Mouse (Mus musculus) CH12.LX (cell line): ENCODE data around the gene Slc19a2. TPM values are rescaled to one million over a fixed set of nuclear protein-coding genes. Genes with fewer than 3 reads are reported as not detected.

ENCODE experiments used
- DNase-seq: peaks from one replicate; pipeline ENCODE4 v3.0.0-alpha.2; 2013; ENCODE audit errors: extremely low read depth
- H3K27ac ChIP-seq: 2 replicates; pipeline ENCODE4 v1.5.1; 2012; ENCODE audit warnings: low read depth, mild to moderate bottlenecking, control low read depth, moderate library complexity; ENCODE audit not compliant: insufficient read depth
- H3K27me3 ChIP-seq: replicated peaks from 2 replicates; pipeline ENCODE3; 2012; ENCODE audit warnings: inconsistent platforms
- H3K36me3 ChIP-seq, 2 experiments: replicated peaks in 1 of 2; 2 replicates each; pipeline versions ENCODE3 to v1.6.1; 2012; ENCODE audit warnings: inconsistent platforms in 1 of 2, low read length in 1 of 2, mild to moderate bottlenecking in 1 of 2, mixed read lengths in 1 of 2, moderate library complexity in 1 of 2; ENCODE audit not compliant: control insufficient read depth in 1 of 2, insufficient read depth in 1 of 2
- H3K4me1 ChIP-seq, 2 experiments: 2 replicates each; pipeline ENCODE4 v1.6.1; 2012; ENCODE audit warnings: inconsistent platforms in 1 of 2, moderate library complexity in 1 of 2; ENCODE audit not compliant: insufficient read depth in 2 of 2, control insufficient read depth in 1 of 2
- H3K4me2 ChIP-seq: 2 replicates; pipeline ENCODE4 v1.6.1; 2012; ENCODE audit warnings: low read depth, mild to moderate bottlenecking, control low read depth; ENCODE audit not compliant: poor library complexity, insufficient read depth, severe bottlenecking
- H3K4me3 ChIP-seq, 3 experiments: fragments of 150-350 bp in 1 of 3; sonication (generic) in 1 of 3; replicated peaks in 1 of 3; 2 replicates each; pipeline versions ENCODE3 to v1.5.1; 2011 to 2012; ENCODE audit warnings: low read depth in 2 of 3, low read length in 2 of 3, mild to moderate bottlenecking in 2 of 3, moderate library complexity in 2 of 3, control low read depth in 1 of 3, improper control_type of control experiment in 1 of 3, inconsistent platforms in 1 of 3, mixed read lengths in 1 of 3; ENCODE audit not compliant: poor library complexity in 1 of 3
- H3K79me2 ChIP-seq: replicated peaks from 2 replicates; pipeline ENCODE4 v1.6.1; 2012; ENCODE audit warnings: mild to moderate bottlenecking, moderate library complexity; ENCODE audit not compliant: control insufficient read depth, poor library complexity, insufficient read depth, severe bottlenecking; ENCODE audit errors: extremely low read depth
- H3K9ac ChIP-seq: 2 replicates; pipeline ENCODE4 v1.6.1; 2012; ENCODE audit warnings: low read depth, mild to moderate bottlenecking, control low read depth, moderate library complexity; ENCODE audit not compliant: insufficient read depth
- H3K9me3 ChIP-seq: replicated peaks from 2 replicates; pipeline ENCODE3; 2012; ENCODE audit warnings: low read length, inconsistent platforms, mixed read lengths
- BHLHE40 ChIP-seq: IDR thresholded peaks from 2 replicates; pipeline ENCODE4 v1.6.1; 2011; ENCODE audit warnings: mild to moderate bottlenecking, low read depth, low read length, improper control_type of control experiment
- CHD1 ChIP-seq: IDR thresholded peaks from 2 replicates; pipeline ENCODE4 v1.6.1; 2012; ENCODE audit warnings: low read depth, low read length, improper control_type of control experiment, inconsistent platforms
- ELF1 ChIP-seq: IDR thresholded peaks from 2 replicates; pipeline ENCODE4 v1.6.1; 2014; ENCODE audit warnings: low read depth, mild to moderate bottlenecking, inconsistent platforms, low read length, improper control_type of control experiment
- JUN ChIP-seq: IDR thresholded peaks from 2 replicates; pipeline ENCODE4 v1.6.1; 2011; ENCODE audit warnings: low read depth, mild to moderate bottlenecking, low read length, improper control_type of control experiment, moderate library complexity; ENCODE audit not compliant: insufficient read depth
- MAX ChIP-seq: IDR thresholded peaks from 2 replicates; pipeline ENCODE4 v1.6.1; 2011; ENCODE audit warnings: low read length, improper control_type of control experiment
- MAZ ChIP-seq: IDR thresholded peaks from 2 replicates; pipeline ENCODE4 v1.6.1; 2012; ENCODE audit warnings: low read depth, mild to moderate bottlenecking, inconsistent platforms, low read length, improper control_type of control experiment, moderate library complexity
- MXI1 ChIP-seq: IDR thresholded peaks from 2 replicates; pipeline ENCODE4 v1.6.1; 2011; ENCODE audit warnings: mild to moderate bottlenecking, low read depth, low read length, improper control_type of control experiment
- MYC ChIP-seq: IDR thresholded peaks from 2 replicates; pipeline ENCODE4 v1.6.1; 2011; ENCODE audit warnings: low read depth, mild to moderate bottlenecking, improper control_type of control experiment, low read length
- NELFE ChIP-seq: IDR thresholded peaks from 2 replicates; pipeline ENCODE4 v1.6.1; 2011; ENCODE audit warnings: low read depth, low read length, improper control_type of control experiment
- SIN3A ChIP-seq: IDR thresholded peaks from 2 replicates; pipeline ENCODE4 v1.6.1; 2012; ENCODE audit warnings: low read length, improper control_type of control experiment, inconsistent platforms
- TCF12 ChIP-seq: IDR thresholded peaks from 2 replicates; pipeline ENCODE4 v1.6.1; 2014; ENCODE audit warnings: low read depth, mild to moderate bottlenecking, inconsistent platforms, low read length, improper control_type of control experiment
- UBTF ChIP-seq: IDR thresholded peaks from 2 replicates; pipeline ENCODE4 v1.6.1; 2012; ENCODE audit warnings: low read depth, mild to moderate bottlenecking, inconsistent platforms, low read length, improper control_type of control experiment, moderate library complexity
- USF2 ChIP-seq: conservative IDR thresholded peaks from 2 replicates; pipeline ENCODE4 v1.6.1; 2011; ENCODE audit warnings: low read depth, low read length, improper control_type of control experiment
- ZC3H11A ChIP-seq: IDR thresholded peaks from 2 replicates; pipeline ENCODE4 v1.6.1; 2012; ENCODE audit warnings: low read depth, mild to moderate bottlenecking, inconsistent platforms, low read length, improper control_type of control experiment
- dilution Hi-C: fragments of 300-500 bp; cut with MboI; formaldehyde crosslinking; loops from 2 replicates; pipeline ENCODE4 v1.14.3; 2020; ENCODE audit warnings: low sequenced_read_pairs; ENCODE audit not compliant: extremely low pct_unique_long_range_greater_than_20kb, extremely low pct_ligation_motif_present
- in situ Hi-C: fragments of 300-500 bp; cut with MboI; formaldehyde crosslinking; loops from 3 replicates; pipeline ENCODE4 v1.14.3; 2019; ENCODE audit warnings: low sequenced_read_pairs, low pct_ligation_motif_present, low pct_unique_long_range_greater_than_20kb, mixed read lengths
- polyA plus RNA-seq: library from polyadenylated mRNA; unstranded; fragments of >175 nt; gene quantifications from 2 replicates; pipeline ENCODE4 v1.2.1, GENCODE M21; 2012; ENCODE audit warnings: low read depth; ENCODE audit not compliant: insufficient read length
- total RNA-seq, 2 experiments: library from RNA; depleted of rRNA; stranded (reverse); fragments of 300-350 nt in 1 of 2; fragments of >200 nt in 1 of 2; gene quantifications; 2 replicates each; pipeline ENCODE4 v1.2.3; 2012 to 2014

Gene Slc19a2
- total and polyA plus RNA-seq, 3 experiments, result 11.6 to 28.4 (median 16.8) TPM

DNA sequence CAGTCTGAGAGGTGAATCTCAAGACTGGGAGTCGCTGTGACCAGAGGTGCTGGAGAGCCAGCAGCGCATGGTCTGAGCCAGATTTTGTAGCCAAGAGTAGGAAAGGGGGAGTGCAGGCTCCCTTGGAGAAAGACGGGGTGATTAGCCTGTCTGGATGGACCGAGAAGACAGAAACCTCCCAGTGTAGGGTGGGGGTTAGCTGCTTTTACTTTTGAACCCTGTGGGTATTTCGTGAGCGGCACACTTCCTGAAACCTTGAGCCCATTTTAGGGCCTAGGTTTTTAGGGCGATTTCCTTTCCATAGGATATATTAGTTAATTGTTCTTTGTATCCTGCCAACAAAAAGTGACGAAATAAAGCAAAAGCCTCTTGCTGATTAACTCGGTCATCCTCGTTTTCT lies 875 bp upstream of the Slc19a2 start:
- H3K27me3 ChIP-seq, result no peaks in the 10 kb centered on the region
- in situ Hi-C loops (no loop called here), dilution Hi-C loops (no loop called here)
- peaks cover 0 to 3% of the 10 kb centered on the region in 2 experiments for H3K36me3 ChIP-seq
- peak overlapping the region; percentile 91 for H3K9ac ChIP-seq
- H3K4me2 ChIP-seq, result peak overlapping the region; percentile 38
- TF ChIP-seq USF2 (no peak), MXI1 (peak; percentile 46; the same call in 1 of the 2 replicates), JUN (no peak), CHD1 (0 out of 2 replicates have a peak, but pooled peaks have one; percentile 11), UBTF (no peak), ELF1 (peak; percentile 56), SIN3A (no peak), BHLHE40 (peak; percentile 8; the same call in 1 of the 2 replicates)
- H3K9me3 ChIP-seq, result no peaks in the 10 kb centered on the region
- H3K79me2 ChIP-seq, result peaks cover 24% of the 10 kb centered on the region
- DNase-seq, result peak; percentile 40
- peaks cover 5 to 24% of the 10 kb centered on the region in 2 experiments for H3K4me1 ChIP-seq
- H3K27ac ChIP-seq, result no peak overlapping the region
- peak overlapping the region; percentile 71 to 79 (median 75) for H3K4me3 ChIP-seq

DNA sequence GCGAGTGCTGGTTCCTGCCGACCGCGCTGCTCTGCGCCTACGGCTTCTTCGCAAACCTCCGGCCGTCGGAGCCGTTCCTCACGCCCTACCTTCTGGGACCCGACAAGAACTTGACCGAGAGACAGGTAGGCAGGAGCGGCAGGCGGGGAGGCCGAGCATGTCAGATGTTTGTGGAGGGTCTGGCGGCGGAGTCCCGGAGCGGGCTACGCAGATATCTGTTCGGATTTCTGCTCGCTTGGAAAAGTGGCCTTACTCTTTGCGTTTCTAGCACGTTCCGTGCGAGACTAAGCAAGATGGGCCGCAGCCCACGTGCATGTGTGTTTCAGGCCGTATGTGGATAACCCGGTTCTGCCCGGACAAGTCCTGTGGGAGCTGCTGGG lies 476 bp downstream of the Slc19a2 start:
- Histone ChIP-seq H3K27ac (peak overlapping the region; percentile 33), H3K4me1 (peaks cover 5 to 24% of the 10 kb centered on the region in 2 experiments), H3K4me3 (peak overlapping the region; percentile 74 to 99 (median 85))

More for the DNA sequence above, 476 bp downstream of the Slc19a2 start:
- Histone ChIP-seq H3K79me2 (peaks cover 36% of the 10 kb centered on the region), H3K4me2 (peak overlapping the region; percentile 60; the same call in 1 of the 2 replicates), H3K9ac (peak overlapping the region; percentile 58), H3K27me3 (no peaks in the 10 kb centered on the region), H3K36me3 (peaks cover 0 to 8% of the 10 kb centered on the region in 2 experiments), H3K9me3 (no peaks in the 10 kb centered on the region)
- DNase-seq, result peak; percentile 36
- in situ Hi-C loops, result no loop called here
- dilution Hi-C loops, result no loop called here
- TF ChIP-seq MAZ, result no peak
- peak; percentile 80 for TF ChIP-seq MAX
- TF ChIP-seq SIN3A, result peak; percentile 74
- TF ChIP-seq CHD1, result no peak
- peak; percentile 77 for TF ChIP-seq MYC
- TF ChIP-seq MXI1, result peak; percentile 84
- no peak for TF ChIP-seq ZC3H11A
- TF ChIP-seq NELFE, result no peak
- TF ChIP-seq TCF12, result no peak
- TF ChIP-seq BHLHE40, result peak; percentile 37; the same call in 1 of the 2 replicates
- TF ChIP-seq UBTF, result peak; percentile 87; the same call in 1 of the 2 replicates
